Mouse (Mus musculus) right cerebral cortex, postnatal 14 days (tissue): Measurements from ENCODE around the gene Tenm3.

Experiments
- DNase-seq: peaks from one replicate; pipeline ENCODE4 v3.0.0; 2022

The Tenm3 gene

GRCm38 (mm10) chr8:48803070-48803469 lies 40.7 kb downstream of the Tenm3 start:
- DNase-seq: no peak

GRCm38 (mm10) chr8:48802231-48802630 lies 41.5 kb downstream of the Tenm3 start:
- no peak for DNase-seq

GRCm38 (mm10) chr8:48797955-48798359 lies 45.8 kb downstream of the Tenm3 start:
- DNase-seq: no peak

GRCm38 (mm10) chr8:48794285-48794684 lies 49.5 kb downstream of the Tenm3 start:
- DNase-seq: no peak

- no peak for DNase-seq
These were observed 50.0 kb downstream of the Tenm3 start for GRCm38 (mm10) chr8:48793729-48794128.

- no peak for DNase-seq
These were observed 51.0 kb downstream of the Tenm3 start for GRCm38 (mm10) chr8:48792587-48793326.

- DNase-seq: no peak
These were observed 60.4 kb downstream of the Tenm3 start for GRCm38 (mm10) chr8:48783308-48783707.

GRCm38 (mm10) chr8:48780628-48781027 lies 63.1 kb downstream of the Tenm3 start:
- DNase-seq: no peak

GRCm38 (mm10) chr8:48779194-48779593 lies 64.6 kb downstream of the Tenm3 start:
- no peak for DNase-seq

- DNase-seq: no peak
These were observed 67.7 kb downstream of the Tenm3 start for GRCm38 (mm10) chr8:48776081-48776480.

GRCm38 (mm10) chr8:48775531-48776037 lies 68.2 kb downstream of the Tenm3 start:
- no peak for DNase-seq

GRCm38 (mm10) chr8:48774837-48775236 lies 68.9 kb downstream of the Tenm3 start:
- no peak for DNase-seq

- DNase-seq: no peak
These were observed 77.1 kb downstream of the Tenm3 start for GRCm38 (mm10) chr8:48766545-48767234.

- no peak for DNase-seq
These were observed 78.5 kb downstream of the Tenm3 start for GRCm38 (mm10) chr8:48765212-48765611.

GRCm38 (mm10) chr8:48764011-48764410 lies 79.7 kb downstream of the Tenm3 start:
- DNase-seq: no peak

GRCm38 (mm10) chr8:48756874-48757273 lies 86.9 kb downstream of the Tenm3 start:
- no peak for DNase-seq

GRCm38 (mm10) chr8:48755492-48755891 lies 88.3 kb downstream of the Tenm3 start:
- no peak for DNase-seq

GRCm38 (mm10) chr8:48754959-48755358 lies 88.8 kb downstream of the Tenm3 start:
- no peak for DNase-seq

- no peak for DNase-seq
These were observed 91.8 kb downstream of the Tenm3 start for GRCm38 (mm10) chr8:48751965-48752364.

GRCm38 (mm10) chr8:48748503-48749059 lies 95.2 kb downstream of the Tenm3 start:
- DNase-seq: no peak

GRCm38 (mm10) chr8:48743912-48744311 lies 99.8 kb downstream of the Tenm3 start:
- no peak for DNase-seq

GRCm38 (mm10) chr8:48742741-48743140 lies 101.0 kb downstream of the Tenm3 start:
- DNase-seq: no peak

- no peak for DNase-seq
These were observed 102.8 kb downstream of the Tenm3 start for GRCm38 (mm10) chr8:48740951-48741350.
